Mouse (Mus musculus): ENCODE data around the gene Ddt. TPM values are rescaled to one million over a fixed set of nuclear protein-coding genes. Genes with fewer than 3 reads are reported as not detected.
A peak's percentile ranks its signal among the peaks of the same experiment; 100 is the strongest.

Ddt gene
- total RNA-seq (2021) = 100 to 1,000 TPM in 1 of 2 experiments, 10 to 100 TPM in 1; 96.7 to 104 TPM

DNA sequence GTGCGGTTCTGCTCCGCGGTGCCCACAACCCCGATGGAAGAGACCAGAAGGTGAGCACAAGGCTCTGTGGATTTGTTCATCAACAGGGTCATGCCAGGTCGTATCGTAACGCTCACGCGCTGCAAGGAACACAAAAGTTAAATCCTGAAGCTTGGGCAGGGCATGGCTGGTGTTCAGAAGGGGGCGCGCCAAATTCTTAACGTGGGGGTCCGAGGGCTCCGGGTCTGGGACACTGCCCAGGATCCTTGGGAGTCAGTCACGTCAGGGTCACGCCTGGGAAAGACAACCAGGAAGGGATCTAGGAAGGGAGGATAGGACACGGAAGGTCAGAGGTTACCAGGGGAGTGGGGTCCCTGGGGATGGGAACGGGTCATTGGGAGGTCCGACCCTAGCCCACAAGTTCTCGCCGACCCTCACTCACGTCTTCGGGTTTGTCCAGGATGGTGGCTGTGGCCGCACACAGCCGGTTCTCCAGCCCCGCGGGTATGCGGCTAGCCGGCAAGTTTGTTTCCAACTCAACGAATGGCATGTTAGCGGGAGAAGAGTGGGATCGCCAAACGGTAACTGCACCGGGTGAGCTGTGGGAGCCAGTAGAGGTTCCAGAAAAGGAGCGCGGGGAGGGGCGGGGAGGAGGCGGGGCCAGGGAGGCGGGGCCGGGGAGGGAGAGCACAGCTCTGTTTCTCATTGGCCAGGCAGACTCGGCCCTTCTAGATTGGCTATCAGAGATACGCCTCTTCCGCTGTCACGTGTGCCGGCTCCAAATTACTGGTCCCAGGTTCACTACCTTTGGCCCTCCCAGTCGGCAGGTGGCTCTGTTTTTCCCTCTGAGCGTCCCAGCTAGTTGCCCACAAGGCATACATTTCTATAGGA, at the start of gene Ddt:
Gene Ddt (minus strand): TSS at position 620 of the 870 bp plus-strand sequence.
- peak; percentile 73 to 78 for DNase-seq
- intact Hi-C loops (cut with DNase I) = loop anchor here (5.0 kb wide), 1 partner anchor 186 kb away; the partner anchor contains the start of gene Ggt5

DNA sequence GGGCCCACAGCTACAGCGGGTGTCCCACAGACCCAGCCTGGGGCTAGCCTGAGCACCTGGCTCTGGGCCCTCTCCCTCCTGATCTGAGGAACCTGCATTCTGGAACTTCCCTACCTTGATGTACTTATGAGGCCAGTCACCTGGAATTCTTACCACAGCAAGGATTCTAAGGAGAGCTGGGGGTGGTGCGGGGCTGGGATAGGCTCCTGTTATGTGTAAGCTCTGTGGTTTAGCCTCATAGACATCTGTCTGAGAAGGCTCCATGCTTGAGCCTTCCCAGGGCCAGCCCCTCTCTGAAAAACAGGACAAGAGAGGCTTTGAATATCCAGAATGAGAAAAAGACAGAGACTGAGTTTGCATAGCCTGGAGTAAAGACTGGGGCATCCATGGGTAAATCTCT, 49.2 kb upstream of the Ddt start, which contains the start of gene Gstt4:
Gene Gstt4 (minus strand): TSS at position 101 of the 400 bp plus-strand sequence.
- intact Hi-C loops (cut with DNase I) = no loop called here
- DNase-seq = no peak

GRCm38 (mm10) chr10:75819882-75820281, 46.7 kb upstream of the Ddt start:
- DNase-seq = no peak
- intact Hi-C loops (cut with DNase I) = no loop called here

DNA sequence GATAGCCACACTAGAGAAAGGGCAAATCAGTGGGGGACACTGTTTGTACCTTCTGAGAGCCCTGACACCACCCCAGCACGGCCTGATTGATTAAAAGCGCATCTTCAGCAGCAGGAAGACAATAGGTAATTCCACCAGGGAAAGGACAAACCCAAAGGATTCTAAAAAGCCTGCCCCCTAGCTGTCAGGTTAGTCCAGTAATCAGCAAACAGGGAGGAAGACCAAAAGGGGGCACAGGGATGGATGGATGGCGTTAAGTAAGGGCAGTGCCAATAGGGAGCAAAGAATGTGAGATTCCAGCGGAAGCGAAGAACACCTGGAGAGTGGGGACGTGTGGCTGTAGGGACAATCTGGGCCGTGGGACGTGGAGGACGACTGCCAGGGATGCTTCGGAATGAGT, 45.4 kb upstream of the Ddt start:
- intact Hi-C loops (cut with DNase I) = no loop called here
- DNase-seq = no peak

DNA sequence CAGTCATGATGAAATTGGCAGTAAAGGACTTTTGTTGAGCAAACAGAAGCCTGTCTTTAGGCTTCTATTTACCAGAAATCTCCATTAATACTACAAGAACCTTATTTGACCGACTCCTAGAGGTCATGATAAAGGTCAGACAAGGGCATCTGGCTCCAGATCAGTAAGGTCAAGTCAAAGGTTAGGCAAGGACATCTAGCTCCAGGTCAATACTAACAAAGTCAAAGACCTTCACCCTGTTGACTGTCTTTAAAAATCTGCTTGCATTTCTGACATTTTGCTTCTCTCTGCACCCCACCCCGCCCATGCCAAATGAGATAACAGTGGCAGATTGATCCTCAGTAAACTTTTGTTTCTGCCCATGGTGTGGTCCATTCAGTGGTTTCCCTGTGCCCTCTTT, 31.0 kb upstream of the Ddt start:
- no peak for DNase-seq
- intact Hi-C loops (cut with DNase I) = no loop called here

GRCm38 (mm10) chr10:75798176-75798696, 25.0 kb upstream of the Ddt start, which contains the start of gene Gstt1:
Gstt1 (minus strand) TSS chr10:75798584.
- DNase-seq = peak; percentile 71 to 78
- intact Hi-C loops (cut with DNase I) = no loop called here

GRCm38 (mm10) chr10:75797619-75798175, 24.5 kb upstream of the Ddt start:
- intact Hi-C loops (cut with DNase I) = loop anchor here (2.0 kb wide), 1 partner anchor 35 kb away; no protein-coding TSS in a partner anchor
- peak; percentile 64 to 69 for DNase-seq

DNA sequence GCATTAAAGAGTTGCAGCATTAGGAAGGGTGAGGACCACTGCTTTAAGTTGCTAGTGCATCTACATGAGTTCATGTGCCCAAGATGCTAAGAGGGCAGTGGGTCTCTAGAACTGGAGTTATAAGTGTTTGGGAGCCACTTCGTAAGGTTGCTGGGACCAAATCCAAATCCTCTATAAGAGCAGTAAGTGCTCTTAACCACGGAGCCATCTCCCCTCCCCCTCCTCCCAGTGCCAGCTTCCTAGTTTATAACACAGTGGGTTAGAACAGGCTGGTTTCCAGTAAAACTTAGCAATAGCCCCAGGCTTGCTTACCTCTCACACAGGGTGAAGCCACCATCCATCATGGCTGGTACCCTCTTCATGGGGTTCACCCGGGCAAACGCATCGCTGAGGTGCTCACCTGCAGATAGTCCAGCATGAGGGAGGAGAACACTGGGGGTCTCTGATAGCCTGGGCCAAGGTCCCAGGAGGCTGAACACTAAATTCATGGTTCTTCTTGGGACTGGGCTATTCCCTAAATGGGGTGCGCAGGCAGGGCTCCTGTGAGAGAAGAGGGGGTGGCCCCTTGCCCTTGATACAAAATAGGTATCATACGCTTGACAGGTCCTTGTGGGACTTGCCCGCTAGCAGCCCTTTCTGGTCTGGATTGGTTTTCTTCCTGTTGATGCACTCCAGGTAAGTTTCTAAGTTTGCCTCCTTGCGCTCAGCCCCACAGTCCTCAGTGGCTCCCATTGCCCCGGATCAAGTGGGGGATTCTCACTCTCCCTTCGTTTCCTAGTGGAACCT, 23.7 kb upstream of the Ddt start:
- no peak for DNase-seq
- intact Hi-C loops (cut with DNase I) = loop anchor here (2.0 kb wide), 1 partner anchor 36 kb away; no protein-coding TSS in a partner anchor

- intact Hi-C loops (cut with DNase I) = no loop called here
- DNase-seq = no peak
Measured at GRCm38 (mm10) chr10:75794880-75795279, 21.7 kb upstream of the Ddt start.

GRCm38 (mm10) chr10:75790773-75791172, 17.6 kb upstream of the Ddt start:
- DNase-seq = no peak

DNA sequence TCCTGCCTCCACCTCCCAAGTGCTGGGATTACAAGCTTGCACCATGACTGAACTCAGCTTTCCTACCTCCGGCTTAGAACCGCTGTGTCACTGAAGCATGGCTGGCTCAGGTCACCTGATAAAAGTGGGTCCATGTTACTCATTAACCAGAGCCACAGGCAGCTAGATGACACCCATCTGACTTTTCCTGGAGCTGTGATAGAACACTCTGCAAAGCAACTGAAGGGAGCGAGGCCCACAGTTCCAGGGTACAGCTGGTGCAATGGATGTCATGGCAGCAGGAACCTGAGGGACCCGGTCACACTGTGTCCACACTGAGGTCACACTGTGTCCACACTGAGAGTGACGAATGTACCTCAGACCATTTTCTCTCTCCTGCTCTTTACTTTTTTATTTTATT, 16.6 kb upstream of the Ddt start:
- intact Hi-C loops (cut with DNase I) = no loop called here
- no peak for DNase-seq

More at GRCm38 (mm10) chr10:75790773-75791172, 17.6 kb upstream of the Ddt start:
- intact Hi-C loops (cut with DNase I) = no loop called here

DNA sequence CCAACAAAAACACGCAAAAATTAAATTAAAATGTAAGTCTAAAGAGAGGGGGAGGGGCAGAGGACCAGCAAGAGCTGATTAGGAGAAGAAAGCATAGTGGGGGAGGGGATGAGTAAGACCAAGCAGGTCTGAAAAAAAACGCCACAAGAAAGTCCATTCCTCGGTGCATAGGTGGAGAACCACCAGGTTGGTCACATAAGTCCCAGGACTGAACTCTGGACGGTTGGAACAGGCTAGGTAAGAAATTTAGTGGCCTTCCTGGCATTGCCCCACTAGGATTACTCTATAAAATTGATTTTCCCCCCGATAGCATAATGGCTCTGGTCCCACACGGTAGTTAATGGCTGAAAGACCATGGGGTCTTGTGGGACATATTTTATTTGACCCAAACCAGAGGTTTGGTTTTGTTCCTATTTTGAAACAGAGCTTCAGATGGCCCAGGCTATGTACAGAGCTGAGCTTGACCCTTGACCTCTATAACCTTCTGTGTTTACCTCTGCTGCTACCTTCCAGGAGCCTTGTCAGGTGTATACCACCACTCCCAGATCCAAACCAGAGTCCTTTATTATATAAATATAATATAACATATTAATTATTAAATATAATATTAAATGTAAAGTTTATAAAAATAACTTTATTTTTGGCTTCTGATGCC, 16.0 kb upstream of the Ddt start:
- DNase-seq = no peak
- intact Hi-C loops (cut with DNase I) = no loop called here

GRCm38 (mm10) chr10:75788277-75788676, 15.1 kb upstream of the Ddt start:
- DNase-seq = no peak
- intact Hi-C loops (cut with DNase I) = no loop called here

GRCm38 (mm10) chr10:75785442-75785841, 12.2 kb upstream of the Ddt start:
- intact Hi-C loops (cut with DNase I) = no loop called here
- DNase-seq = no peak

GRCm38 (mm10) chr10:75780769-75781578, 7.8 kb upstream of the Ddt start, which contains the start of the genes Gm20441 and Gstt3:
Gm20441 (minus strand) TSS chr10:75780954.
Gstt3 (minus strand) TSS chr10:75781414.
- intact Hi-C loops (cut with DNase I) = no loop called here
- peak; percentile 69 to 72 for DNase-seq

- intact Hi-C loops (cut with DNase I) = no loop called here
- DNase-seq = no peak
Measured at GRCm38 (mm10) chr10:75779206-75780174, 6.3 kb upstream of the Ddt start.

- intact Hi-C loops (cut with DNase I) = no loop called here
- no peak for DNase-seq
Measured at GRCm38 (mm10) chr10:75777885-75778284, 4.7 kb upstream of the Ddt start.

- intact Hi-C loops (cut with DNase I) = no loop called here
Measured at GRCm38 (mm10) chr10:75776562-75776961, 3.3 kb upstream of the Ddt start.

More at GRCm38 (mm10) chr10:75776562-75776961, 3.3 kb upstream of the Ddt start:
- DNase-seq = no peak
